Mouse (Mus musculus) neutrophil, adult 5-6 weeks (primary cell): ENCODE measurements at regions not wholly inside any gene's neighbourhood (a gene's known extent, or its start where the extent isn't known, plus 50 kb on each side); places are given as distances from the start of the nearest gene placed in this dataset.

Experiments used
- ATAC-seq: fragments of 151-379, 151-347 bp; 2 replicates; pipeline ENCODE4 v1.8.0; 2017; ENCODE audit warnings: mild to moderate bottlenecking, moderate TSS enrichment; ENCODE audit not compliant: insufficient number of reproducible peaks, poor library complexity, low FRiP score, severe bottlenecking; ENCODE audit errors: extremely low read depth

GRCm38 (mm10) chr12:107328986-107329385 lies 159.4 kb upstream of the 3110018I06Rik start:
- ATAC-seq: no peak

- no peak for ATAC-seq
These were observed 154.1 kb upstream of the 3110018I06Rik start for GRCm38 (mm10) chr12:107334366-107334765.

GRCm38 (mm10) chr12:107335106-107335505 lies 153.3 kb upstream of the 3110018I06Rik start:
- ATAC-seq: no peak

- no peak for ATAC-seq
These were observed 149.7 kb upstream of the 3110018I06Rik start for GRCm38 (mm10) chr12:107338758-107339157.

- ATAC-seq: no peak
These were observed 132.2 kb upstream of the 3110018I06Rik start for GRCm38 (mm10) chr12:107356211-107356610.

GRCm38 (mm10) chr12:107356974-107357373 lies 131.5 kb upstream of the 3110018I06Rik start:
- no peak for ATAC-seq

- ATAC-seq: no peak
These were observed 127.9 kb upstream of the 3110018I06Rik start for GRCm38 (mm10) chr12:107360511-107360910.

GRCm38 (mm10) chr12:107361606-107362005 lies 126.8 kb upstream of the 3110018I06Rik start:
- no peak for ATAC-seq

- ATAC-seq: 0 out of 2 replicates have a peak, but pooled peaks have one; percentile 9
These were observed 126.3 kb upstream of the 3110018I06Rik start for GRCm38 (mm10) chr12:107362120-107362519.

GRCm38 (mm10) chr12:107372254-107372653 lies 116.2 kb upstream of the 3110018I06Rik start:
- no peak for ATAC-seq

- no peak for ATAC-seq
These were observed 96.2 kb upstream of the 3110018I06Rik start for GRCm38 (mm10) chr12:107392050-107392795.

GRCm38 (mm10) chr12:107394467-107394866 lies 94.0 kb upstream of the 3110018I06Rik start:
- ATAC-seq: no peak

- ATAC-seq: no peak
These were observed 83.6 kb upstream of the 3110018I06Rik start for GRCm38 (mm10) chr12:107404821-107405220.

GRCm38 (mm10) chr12:107423923-107424322 lies 64.5 kb upstream of the 3110018I06Rik start:
- ATAC-seq: no peak

- no peak for ATAC-seq
These were observed 49.9 kb upstream of the 3110018I06Rik start for GRCm38 (mm10) chr12:107438506-107438905.
